Mouse (Mus musculus): ENCODE measurements around the gene Ecsit. TPM values are rescaled to one million over a fixed set of nuclear protein-coding genes. Genes with fewer than 3 reads are reported as not detected.
A peak's percentile ranks its signal among the peaks of the same experiment; 100 is the strongest.

Gene Ecsit
- polyA plus RNA-seq, 2 experiments = 30.6 to 37.5 TPM

DNA sequence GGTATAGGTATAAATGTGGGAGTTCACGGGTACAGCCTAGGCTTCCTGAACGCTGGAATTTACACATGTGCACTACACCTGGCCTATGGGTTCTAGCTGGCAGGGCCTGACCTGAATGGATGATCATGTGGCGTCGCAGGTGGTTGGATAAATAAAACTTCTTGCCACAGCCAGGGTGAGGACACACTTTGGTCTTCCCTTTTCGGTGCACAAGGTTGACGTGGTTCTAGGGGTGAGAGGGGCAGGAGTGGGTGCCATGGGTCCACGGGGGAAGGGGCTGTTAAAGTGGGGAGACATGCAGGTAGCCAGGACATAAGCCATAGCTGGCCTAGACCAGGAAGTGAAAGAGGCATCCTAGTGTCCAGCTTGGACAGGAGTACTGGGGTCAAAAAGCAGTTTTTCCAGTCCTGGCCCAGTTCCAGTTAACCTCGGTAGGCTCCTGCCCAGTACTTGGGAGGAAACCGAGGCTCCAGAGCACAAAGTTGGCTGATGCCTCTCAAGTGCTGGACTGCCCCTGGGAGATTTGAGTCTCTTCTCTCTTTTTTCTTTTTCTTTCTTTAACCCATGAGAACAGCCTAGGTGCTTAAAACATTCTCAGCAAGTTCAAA, 28.8 kb downstream of the Ecsit start:
- H3K4me2 ChIP-seq (replicated peaks; ENCODE audit: low read depth, low read length, severe bottlenecking) = no peak overlapping the region
- H3K4me3 ChIP-seq (replicated peaks; ENCODE audit: low read length) = no peak overlapping the region
- no peak overlapping the region for H3K27ac ChIP-seq (replicated peaks; ENCODE audit: low read depth, low read length)
- TF ChIP-seq POLR2A (IDR thresholded peaks at IDR 0.05; ENCODE audit: borderline replicate concordance, extremely low read depth, insufficient read depth, insufficient read length) = no peak
- 76% methylated on average over 9 of the region's 9 CpGs for WGBS
- H3K9me3 ChIP-seq (ENCODE audit: control insufficient read depth, low read length) = no peaks in the 10 kb centered on the region
- H3K27me3 ChIP-seq (ENCODE audit: control insufficient read depth, insufficient read depth, low read length) = peaks cover 44% of the 10 kb centered on the region
- H3K4me1 ChIP-seq (ENCODE audit: control insufficient read depth, insufficient read depth, low read length) = peaks cover 1% of the 10 kb centered on the region; the same call in 1 of the 2 replicates
- ATAC-seq (ENCODE audit: low FRiP score, low read depth) (no peak), DNase-seq (ENCODE audit: low spot score) (no peak)
- H3K36me3 ChIP-seq (ENCODE audit: control insufficient read depth, insufficient read depth, low read length) = peaks cover 26% of the 10 kb centered on the region
- no peak overlapping the region for H3K9ac ChIP-seq (ENCODE audit: low read depth, low read length, severe bottlenecking)

DNA sequence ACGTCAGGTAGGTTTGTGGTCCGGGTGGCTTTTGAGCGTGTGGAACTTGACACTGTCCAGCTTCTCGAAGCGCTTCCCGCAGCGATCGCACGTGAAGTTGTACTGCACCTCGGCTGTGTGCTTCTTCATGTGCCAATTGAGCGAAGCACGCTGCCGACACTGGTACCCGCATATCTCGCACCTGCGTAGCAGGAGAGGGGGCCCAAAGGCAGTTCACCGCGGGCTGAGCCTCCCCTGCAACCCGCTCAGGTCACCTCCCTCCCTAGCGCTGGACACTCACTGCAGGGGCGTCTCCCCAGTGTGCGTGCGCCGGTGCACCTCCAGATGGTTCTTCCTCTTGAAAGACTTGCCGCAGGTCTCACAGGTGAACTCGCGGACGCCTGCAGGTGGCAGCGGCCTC, 29.5 kb downstream of the Ecsit start:
- H3K4me3 ChIP-seq (replicated peaks; ENCODE audit: low read length) = no peak overlapping the region
- H3K4me2 ChIP-seq (replicated peaks; ENCODE audit: low read depth, low read length, severe bottlenecking) = no peak overlapping the region
- peaks cover 23% of the 10 kb centered on the region for H3K36me3 ChIP-seq (ENCODE audit: control insufficient read depth, insufficient read depth, low read length)
- TF ChIP-seq POLR2A (IDR thresholded peaks at IDR 0.05; ENCODE audit: borderline replicate concordance, extremely low read depth, insufficient read depth, insufficient read length) = no peak
- no peak for DNase-seq (ENCODE audit: low spot score)
- no peaks in the 10 kb centered on the region for H3K9me3 ChIP-seq (ENCODE audit: control insufficient read depth, low read length)
- H3K27ac ChIP-seq (replicated peaks; ENCODE audit: low read depth, low read length) = no peak overlapping the region
- peaks cover 51% of the 10 kb centered on the region for H3K27me3 ChIP-seq (ENCODE audit: control insufficient read depth, insufficient read depth, low read length)
- H3K4me1 ChIP-seq (ENCODE audit: control insufficient read depth, insufficient read depth, low read length) = peaks cover 8% of the 10 kb centered on the region
- no peak for ATAC-seq (ENCODE audit: low FRiP score, low read depth)
- no peak overlapping the region for H3K9ac ChIP-seq (ENCODE audit: low read depth, low read length, severe bottlenecking)
- 34% methylated on average over 29 of the region's 29 CpGs for WGBS

DNA sequence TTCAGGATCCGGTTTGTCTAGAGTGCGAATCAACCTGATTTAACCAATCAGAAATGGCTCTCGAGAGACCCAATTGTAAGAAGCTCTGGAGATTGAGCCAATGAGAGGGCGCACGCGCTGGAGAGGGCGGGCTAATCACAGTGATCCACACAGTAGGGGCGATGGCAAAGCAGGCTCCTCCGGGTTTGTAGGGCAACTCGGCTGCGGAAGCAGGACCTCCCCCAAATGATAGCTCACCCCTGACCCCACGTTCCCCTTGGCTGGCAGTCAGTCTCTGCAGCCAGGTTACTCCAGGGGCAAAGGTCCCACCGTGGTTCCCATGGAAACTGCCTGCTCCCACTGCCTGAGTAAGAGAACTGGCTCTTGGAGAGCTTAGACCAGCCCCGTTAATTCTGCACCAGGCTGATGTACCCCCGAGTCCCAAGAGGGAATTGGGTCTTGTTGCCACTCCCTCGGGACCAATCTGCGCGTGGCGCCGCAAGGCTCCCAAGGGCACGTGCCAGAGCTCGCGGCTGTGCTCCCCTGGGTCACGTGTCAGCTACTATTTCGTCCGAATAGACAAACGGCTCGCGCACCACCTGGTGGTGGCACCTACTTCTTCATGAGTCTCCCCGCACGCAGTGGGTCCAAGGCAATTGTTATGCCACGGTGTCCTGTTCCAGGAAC, 30.7 kb downstream of the Ecsit start:
- DNase-seq (ENCODE audit: low spot score) (peak; percentile 61), ATAC-seq (ENCODE audit: low FRiP score, low read depth) (no peak)
- Histone ChIP-seq H3K4me2 (replicated peaks; ENCODE audit: low read depth, low read length, severe bottlenecking) (no peak overlapping the region), H3K9ac (ENCODE audit: low read depth, low read length, severe bottlenecking) (no peak overlapping the region), H3K27me3 (ENCODE audit: control insufficient read depth, insufficient read depth, low read length) (peaks cover 63% of the 10 kb centered on the region), H3K27ac (replicated peaks; ENCODE audit: low read depth, low read length) (no peak overlapping the region), H3K4me1 (ENCODE audit: control insufficient read depth, insufficient read depth, low read length) (peaks cover 13% of the 10 kb centered on the region), H3K4me3 (replicated peaks; ENCODE audit: low read length) (no peak overlapping the region), H3K9me3 (ENCODE audit: control insufficient read depth, low read length) (no peaks in the 10 kb centered on the region), H3K36me3 (ENCODE audit: control insufficient read depth, insufficient read depth, low read length) (peaks cover 21% of the 10 kb centered on the region)
- no peak for TF ChIP-seq POLR2A (IDR thresholded peaks at IDR 0.05; ENCODE audit: borderline replicate concordance, extremely low read depth, insufficient read depth, insufficient read length)
- 3% methylated on average over 32 of the region's 32 CpGs for WGBS

DNA sequence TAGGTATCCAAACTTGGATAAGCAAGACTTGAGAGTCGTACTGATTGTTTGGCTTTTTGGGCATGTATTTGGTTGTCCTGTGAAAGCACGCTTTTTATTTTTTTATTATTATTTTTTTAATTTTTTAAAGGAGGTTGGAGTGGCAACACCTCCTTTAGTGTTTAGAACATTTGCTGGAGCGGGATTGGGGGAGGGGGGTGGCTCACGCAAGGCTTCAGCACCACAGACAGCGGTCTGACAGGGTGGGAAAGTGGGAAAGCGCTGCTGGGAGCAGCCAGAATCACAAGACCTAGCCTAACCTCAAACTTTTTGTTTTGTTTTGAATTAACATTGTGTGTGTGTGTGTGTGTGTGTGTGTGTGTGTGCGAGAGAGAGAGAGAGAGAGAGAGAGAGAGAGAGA, 31.6 kb downstream of the Ecsit start:
- Histone ChIP-seq H3K36me3 (ENCODE audit: control insufficient read depth, insufficient read depth, low read length) (peaks cover 16% of the 10 kb centered on the region), H3K27ac (replicated peaks; ENCODE audit: low read depth, low read length) (no peak overlapping the region), H3K4me2 (replicated peaks; ENCODE audit: low read depth, low read length, severe bottlenecking) (no peak overlapping the region), H3K4me1 (ENCODE audit: control insufficient read depth, insufficient read depth, low read length) (peaks cover 13% of the 10 kb centered on the region), H3K4me3 (replicated peaks; ENCODE audit: low read length) (no peak overlapping the region), H3K9ac (ENCODE audit: low read depth, low read length, severe bottlenecking) (no peak overlapping the region), H3K27me3 (ENCODE audit: control insufficient read depth, insufficient read depth, low read length) (peaks cover 70% of the 10 kb centered on the region), H3K9me3 (ENCODE audit: control insufficient read depth, low read length) (no peaks in the 10 kb centered on the region)
- 23% methylated on average over 7 of the region's 7 CpGs for WGBS
- ATAC-seq (ENCODE audit: low FRiP score, low read depth) (no peak), DNase-seq (ENCODE audit: low spot score) (peak; percentile 36)
- TF ChIP-seq POLR2A (IDR thresholded peaks at IDR 0.05; ENCODE audit: borderline replicate concordance, extremely low read depth, insufficient read depth, insufficient read length) = no peak

DNA sequence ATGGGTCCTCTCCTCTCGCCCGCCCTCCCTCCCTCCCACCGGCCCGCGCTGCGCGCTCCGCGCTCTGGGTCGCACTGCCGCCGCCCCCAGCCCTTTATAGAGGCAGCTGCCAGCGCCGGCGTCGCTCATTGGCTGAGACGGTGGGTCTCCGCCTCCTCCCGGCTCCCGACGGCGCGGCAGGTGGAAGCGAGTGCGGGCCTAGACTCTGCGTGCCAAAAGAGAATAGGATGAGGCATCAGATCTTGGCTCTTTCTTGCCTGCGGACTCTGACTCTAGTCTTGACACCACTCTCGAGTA, 33.3 kb downstream of the Ecsit start, which contains the start of gene Elavl3:
Gene Elavl3 (minus strand): TSS at position 66 of the 297 bp plus-strand sequence.
- Histone ChIP-seq H3K4me1 (ENCODE audit: control insufficient read depth, insufficient read depth, low read length) (peaks cover 13% of the 10 kb centered on the region), H3K4me3 (replicated peaks; ENCODE audit: low read length) (peak within 1 kb of the TSS; percentile 31), H3K9me3 (ENCODE audit: control insufficient read depth, low read length) (no peaks in the 10 kb centered on the region), H3K36me3 (ENCODE audit: control insufficient read depth, insufficient read depth, low read length) (0 out of 2 replicates have a peak, but pooled peaks cover under 1% of the 10 kb centered on the region), H3K27ac (replicated peaks; ENCODE audit: low read depth, low read length) (no peak within 1 kb of the TSS), H3K27me3 (ENCODE audit: control insufficient read depth, insufficient read depth, low read length) (peaks cover 70% of the 10 kb centered on the region), H3K4me2 (replicated peaks; ENCODE audit: low read depth, low read length, severe bottlenecking) (peak within 1 kb of the TSS; percentile 53), H3K9ac (ENCODE audit: low read depth, low read length, severe bottlenecking) (no peak within 1 kb of the TSS)
- no peak for TF ChIP-seq POLR2A (IDR thresholded peaks at IDR 0.05; ENCODE audit: borderline replicate concordance, extremely low read depth, insufficient read depth, insufficient read length)
- DNase-seq (ENCODE audit: low spot score) (no peak), ATAC-seq (ENCODE audit: low FRiP score, low read depth) (no peak)
- under 1% methylated on average over 20 of the region's 28 CpGs for WGBS

All from limb, embryonic 14.5 days (tissue).